Mouse (Mus musculus) midbrain, embryonic 11.5 days (tissue): ENCODE measurements at regions not wholly inside any gene's neighbourhood (a gene's known extent, or its start where the extent isn't known, plus 50 kb on each side); places are given as distances from the start of the nearest gene placed in this dataset.

ENCODE experiments used
- ATAC-seq: fragments of 200-750 bp; cut with Nextera tagmentation; 2 replicates; pipeline ENCODE4 v1.8.0; 2017; ENCODE audit warnings: moderate TSS enrichment, moderate library complexity; ENCODE audit not compliant: low FRiP score
- DNase-seq: peaks from one replicate; pipeline ENCODE4 v3.0.0; 2015; ENCODE audit warnings: low spot score; ENCODE audit errors: missing footprints
- H3K27ac ChIP-seq: fragments of 300-500 bp; sonication (generic); 2 replicates; pipeline ENCODE4 v1.5.1; 2014; ENCODE audit warnings: low read depth, low read length
- H3K27me3 ChIP-seq: fragments of 300-500 bp; sonication (generic); 2 replicates; pipeline ENCODE4 v1.6.1; 2014; ENCODE audit warnings: mild to moderate bottlenecking, low read length, moderate library complexity, mixed read lengths; ENCODE audit not compliant: control insufficient read depth, insufficient read depth
- H3K36me3 ChIP-seq: fragments of 300-500 bp; sonication (generic); 2 replicates; pipeline ENCODE4 v1.6.1; 2014; ENCODE audit warnings: mild to moderate bottlenecking, low read length, moderate library complexity, mixed read lengths; ENCODE audit not compliant: control insufficient read depth, insufficient read depth
- H3K4me1 ChIP-seq: fragments of 300-500 bp; sonication (generic); 2 replicates; pipeline ENCODE4 v1.6.1; 2014; ENCODE audit warnings: low read length; ENCODE audit not compliant: control insufficient read depth, insufficient read depth
- H3K4me2 ChIP-seq: fragments of 300-500 bp; sonication (generic); 2 replicates; pipeline ENCODE4 v1.6.1; 2014; ENCODE audit warnings: mild to moderate bottlenecking, moderate library complexity
- H3K4me3 ChIP-seq: fragments of 300-500 bp; sonication (generic); 2 replicates; pipeline ENCODE4 v1.5.1; 2014; ENCODE audit warnings: low read depth, low read length
- H3K9ac ChIP-seq: fragments of 300-500 bp; sonication (generic); 2 replicates; pipeline ENCODE4 v1.6.1; 2014; ENCODE audit warnings: low read length
- H3K9me3 ChIP-seq: fragments of 300-500 bp; sonication (generic); 2 replicates; pipeline ENCODE4 v1.6.1; 2016; ENCODE audit warnings: low read length; ENCODE audit not compliant: control insufficient read depth
- WGBS: fragments of 180-500 bp; shearing (Covaris S2); extraction: QIAGEN DNeasy Blood & Tissue Kit; methylation state at CpG from one replicate; pipeline ENCODE4 v1.1.7; 2014; 5-methylcytosine and 5-hydroxymethylcytosine counted together

DNA sequence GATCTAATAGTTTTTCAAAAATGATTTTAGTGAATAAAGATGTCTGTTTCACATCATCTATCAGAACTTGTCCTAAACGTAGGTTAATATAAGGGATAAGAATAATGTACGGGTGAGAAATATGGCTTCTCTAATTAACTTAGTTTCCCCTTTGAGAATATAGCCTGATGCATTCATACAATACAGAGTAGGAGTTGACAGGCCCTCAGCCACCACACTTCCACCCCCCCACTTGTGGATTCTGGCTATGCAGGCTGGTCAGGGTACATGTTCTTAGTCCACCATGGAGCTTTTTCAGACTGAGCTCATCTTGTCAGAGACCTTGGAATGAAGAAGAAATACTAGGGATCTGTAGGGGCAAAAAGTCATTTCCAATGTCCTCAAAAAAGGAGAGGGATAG is 80.1 kb downstream of the Anxa1 start:
- DNase-seq = no peak
- WGBS = 95% methylated on average over 2 of the region's 2 CpGs
- H3K27ac ChIP-seq = no peak overlapping the region
- no peak overlapping the region for H3K9ac ChIP-seq
- no peak overlapping the region for H3K4me3 ChIP-seq
- H3K27me3 ChIP-seq = no peaks in the 10 kb centered on the region
- H3K4me1 ChIP-seq = no peaks in the 10 kb centered on the region
- no peaks in the 10 kb centered on the region for H3K9me3 ChIP-seq
- H3K4me2 ChIP-seq = no peak overlapping the region
- no peaks in the 10 kb centered on the region for H3K36me3 ChIP-seq
- no peak for ATAC-seq

DNA sequence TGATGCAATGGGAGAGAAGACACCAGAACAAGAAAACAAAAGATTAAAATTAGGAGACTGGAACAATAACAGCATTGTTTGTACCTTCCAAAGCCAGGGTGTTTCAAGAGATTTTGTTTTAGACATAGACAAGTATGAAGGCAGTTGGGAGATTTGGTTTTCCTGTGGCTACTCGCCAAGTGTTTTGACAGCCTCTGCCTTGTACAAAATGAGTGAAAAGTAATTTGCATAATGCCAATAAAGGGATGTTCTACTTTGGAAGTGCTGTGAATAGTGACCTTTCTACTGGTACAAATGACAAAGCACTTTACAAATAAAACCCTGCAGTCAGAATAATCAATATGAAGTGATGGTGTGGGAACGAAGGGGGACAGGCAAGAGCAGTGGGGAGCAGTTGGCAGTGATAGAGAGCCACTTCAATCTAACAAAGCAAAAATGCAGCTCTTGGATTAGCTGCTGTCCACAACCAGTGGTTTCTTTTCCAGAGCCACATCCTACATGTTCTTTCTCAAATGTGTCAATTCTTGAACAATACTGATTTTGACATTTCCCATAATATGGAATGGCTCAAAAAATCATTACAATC is 90.6 kb downstream of the Anxa1 start:
- 35% methylated on average over 2 of the region's 2 CpGs for WGBS
- ATAC-seq = peak; percentile 57; the same call in 1 of the 2 replicates

DNA sequence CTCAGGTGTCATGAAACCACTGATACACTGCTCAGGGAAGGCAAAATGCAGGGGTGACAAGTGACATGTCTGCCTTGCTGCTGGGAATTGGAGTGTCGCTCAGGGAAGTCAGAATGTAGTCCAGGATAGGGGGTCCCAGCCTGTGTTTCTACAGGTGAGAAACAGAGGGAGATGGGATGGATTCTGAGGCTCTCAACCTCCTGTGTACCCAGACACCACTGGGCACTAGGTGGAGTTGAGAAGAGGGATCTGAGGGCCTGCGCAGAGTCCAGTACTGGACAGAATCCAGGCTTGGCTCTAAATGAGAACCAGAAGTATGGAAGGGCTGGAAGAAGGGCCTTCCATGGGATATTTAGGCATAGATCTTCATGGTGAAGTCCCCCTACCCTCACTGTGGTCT is 92.3 kb downstream of the Anxa1 start:
- no peak overlapping the region for H3K4me2 ChIP-seq
- no peaks in the 10 kb centered on the region for H3K4me1 ChIP-seq
- no peak for ATAC-seq
- no peak overlapping the region for H3K4me3 ChIP-seq
- H3K9ac ChIP-seq = no peak overlapping the region
- no peaks in the 10 kb centered on the region for H3K27me3 ChIP-seq
- no peaks in the 10 kb centered on the region for H3K9me3 ChIP-seq
- no peaks in the 10 kb centered on the region for H3K36me3 ChIP-seq
- DNase-seq = peak; percentile 37
- no peak overlapping the region for H3K27ac ChIP-seq
- 91% methylated on average over 2 of the region's 2 CpGs for WGBS

More for the DNA sequence above, 90.6 kb downstream of the Anxa1 start:
- H3K9me3 ChIP-seq = no peaks in the 10 kb centered on the region
- no peak overlapping the region for H3K27ac ChIP-seq
- H3K4me2 ChIP-seq = no peak overlapping the region
- H3K9ac ChIP-seq = no peak overlapping the region
- H3K36me3 ChIP-seq = no peaks in the 10 kb centered on the region
- no peak overlapping the region for H3K4me3 ChIP-seq
- H3K4me1 ChIP-seq = no peaks in the 10 kb centered on the region
- no peaks in the 10 kb centered on the region for H3K27me3 ChIP-seq
- peak; percentile 19 for DNase-seq

DNA sequence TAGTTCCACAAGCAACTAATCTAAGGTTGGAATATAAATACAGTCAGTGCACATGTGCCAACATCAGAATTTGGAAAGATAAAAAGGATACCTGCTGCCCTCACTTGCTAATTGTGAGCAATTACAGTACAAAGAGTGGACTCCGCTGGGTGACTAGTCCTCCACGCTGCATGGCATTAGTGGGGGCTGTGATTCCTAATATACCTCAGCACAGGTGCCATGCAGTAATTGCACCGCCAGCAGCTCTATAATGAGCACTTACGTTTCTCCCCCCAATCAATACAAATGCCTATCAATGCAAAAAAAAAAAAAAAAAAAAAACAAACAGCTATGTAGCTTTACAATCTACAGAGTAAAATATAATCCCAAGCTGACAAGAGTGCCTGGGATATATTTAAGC is 105.6 kb downstream of the Anxa1 start:
- no peak overlapping the region for H3K9ac ChIP-seq
- no peaks in the 10 kb centered on the region for H3K4me1 ChIP-seq
- H3K4me3 ChIP-seq = no peak overlapping the region
- no peaks in the 10 kb centered on the region for H3K9me3 ChIP-seq
- DNase-seq = no peak
- WGBS = 87% methylated on average over 4 of the region's 4 CpGs
- no peak for ATAC-seq
- no peaks in the 10 kb centered on the region for H3K36me3 ChIP-seq
- no peaks in the 10 kb centered on the region for H3K27me3 ChIP-seq
- H3K4me2 ChIP-seq = no peak overlapping the region
- H3K27ac ChIP-seq = no peak overlapping the region

DNA sequence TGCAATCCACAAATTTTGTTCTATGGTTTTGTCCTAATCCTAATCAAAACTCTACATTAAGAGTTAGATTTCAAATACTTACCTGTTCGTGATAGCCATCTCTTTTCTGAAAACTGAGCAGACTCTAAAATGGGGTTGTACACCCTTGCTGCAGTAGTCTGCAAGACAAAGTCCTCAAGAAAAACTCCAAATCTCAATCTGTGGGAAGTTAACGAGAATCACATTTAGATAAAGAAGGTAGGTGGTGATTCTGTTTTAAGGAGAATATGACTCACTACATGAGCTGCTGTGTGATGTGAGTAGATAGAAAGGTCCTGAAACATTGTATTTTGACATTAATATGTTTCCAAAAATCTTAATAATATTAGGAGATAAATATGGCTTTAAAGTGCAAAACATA is 107.6 kb downstream of the Anxa1 start:
- DNase-seq = no peak
- Histone ChIP-seq H3K9me3 (no peaks in the 10 kb centered on the region), H3K27ac (no peak overlapping the region), H3K4me3 (no peak overlapping the region), H3K4me1 (no peaks in the 10 kb centered on the region), H3K9ac (no peak overlapping the region), H3K36me3 (no peaks in the 10 kb centered on the region), H3K27me3 (no peaks in the 10 kb centered on the region), H3K4me2 (no peak overlapping the region)
- 87% methylated on average over 2 of the region's 2 CpGs for WGBS
- no peak for ATAC-seq

DNA sequence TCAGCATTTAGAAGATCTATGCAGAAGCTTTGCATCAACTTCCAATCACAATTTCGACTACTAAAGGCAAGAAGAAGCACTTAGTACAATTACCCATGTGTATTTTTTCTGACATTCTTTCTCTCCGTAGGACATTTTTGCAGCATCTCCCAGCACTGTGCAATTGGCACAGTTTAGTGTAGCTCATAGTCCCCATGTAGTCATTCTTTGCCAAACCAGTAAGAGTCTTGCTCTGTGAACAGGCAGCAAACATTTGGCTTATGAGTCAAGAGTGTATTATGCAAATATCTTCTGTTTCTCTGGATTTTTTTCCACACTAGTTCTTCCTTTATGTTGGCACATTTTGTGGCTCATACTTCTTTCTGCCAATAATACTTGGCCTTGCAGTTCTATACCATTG is 129.2 kb downstream of the Anxa1 start:
- no peak for DNase-seq
- Histone ChIP-seq H3K27me3 (no peaks in the 10 kb centered on the region), H3K27ac (no peak overlapping the region), H3K9me3 (no peaks in the 10 kb centered on the region), H3K4me1 (no peaks in the 10 kb centered on the region), H3K4me2 (no peak overlapping the region), H3K36me3 (no peaks in the 10 kb centered on the region), H3K9ac (no peak overlapping the region), H3K4me3 (no peak overlapping the region)
- WGBS = 83% methylated on average over 2 of the region's 2 CpGs
- ATAC-seq = no peak

DNA sequence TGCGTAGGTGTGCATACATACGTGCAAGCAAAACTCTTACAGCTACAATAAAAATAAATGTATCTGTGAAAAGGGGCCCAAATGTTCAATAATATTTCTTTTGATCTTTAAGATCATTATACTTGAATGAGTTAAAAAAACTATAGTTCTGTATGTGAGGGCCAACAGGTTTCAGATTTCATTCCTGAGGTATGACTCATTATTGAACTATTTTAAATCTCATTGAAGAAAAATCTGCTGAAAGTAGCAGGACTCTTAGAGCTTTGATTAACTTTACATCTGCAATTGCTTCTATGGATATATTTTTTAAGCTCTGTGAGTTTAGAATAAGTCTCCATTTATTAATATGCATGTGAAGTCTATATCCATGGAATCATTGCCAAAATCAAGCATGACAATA is 138.6 kb downstream of the Anxa1 start:
- H3K9ac ChIP-seq = no peak overlapping the region
- no peaks in the 10 kb centered on the region for H3K9me3 ChIP-seq
- H3K4me2 ChIP-seq = no peak overlapping the region
- no peak overlapping the region for H3K27ac ChIP-seq
- H3K36me3 ChIP-seq = no peaks in the 10 kb centered on the region
- H3K4me3 ChIP-seq = no peak overlapping the region
- no peaks in the 10 kb centered on the region for H3K27me3 ChIP-seq
- no peaks in the 10 kb centered on the region for H3K4me1 ChIP-seq
- 89% methylated on average over 2 of the region's 2 CpGs for WGBS
- DNase-seq = no peak
- ATAC-seq = no peak

DNA sequence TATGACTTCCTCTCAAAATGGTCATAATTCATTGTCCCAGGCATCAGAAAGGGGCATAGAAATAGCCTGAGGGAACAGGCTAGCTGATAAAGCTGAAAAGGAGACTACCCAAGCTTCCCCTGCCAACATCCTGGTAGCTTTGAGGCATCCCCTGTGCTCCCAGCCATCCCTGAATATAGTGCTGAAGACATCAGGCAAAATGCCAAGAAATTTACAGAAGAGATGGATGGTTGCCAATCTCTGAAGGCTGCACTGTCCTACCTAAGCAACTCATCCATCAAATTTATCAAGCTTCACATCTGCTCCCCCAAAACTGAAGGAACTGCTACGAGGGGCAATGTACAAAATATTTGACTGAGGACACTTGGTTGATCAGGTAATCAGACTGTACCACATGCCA is 146.9 kb downstream of the Anxa1 start:
- Histone ChIP-seq H3K36me3 (no peaks in the 10 kb centered on the region), H3K27ac (no peak overlapping the region), H3K4me2 (no peak overlapping the region), H3K4me1 (no peaks in the 10 kb centered on the region), H3K9ac (no peak overlapping the region), H3K4me3 (no peak overlapping the region), H3K27me3 (no peaks in the 10 kb centered on the region), H3K9me3 (no peaks in the 10 kb centered on the region)
- 84% methylated on average over 1 of the region's 1 CpGs for WGBS
- DNase-seq (no peak), ATAC-seq (no peak)

DNA sequence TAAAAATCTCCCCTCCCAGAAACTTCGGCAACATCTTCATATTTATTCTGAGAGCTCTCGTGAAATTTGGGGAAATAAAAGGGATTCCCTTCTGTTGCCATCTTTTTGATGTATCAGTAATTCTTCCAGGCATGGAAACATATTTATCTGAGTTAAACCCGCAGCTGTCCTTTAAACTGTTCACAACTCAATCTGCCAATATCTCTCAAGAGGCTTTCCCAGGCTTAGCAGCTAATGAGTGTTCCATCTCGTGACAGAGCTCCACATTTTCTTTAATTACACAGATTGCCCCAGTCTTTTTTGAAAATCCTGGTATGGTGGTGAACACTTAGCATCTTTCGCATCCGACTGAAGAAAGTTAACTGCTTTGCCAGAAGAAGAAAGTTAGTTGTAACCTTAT is 149.5 kb downstream of the Anxa1 start:
- Histone ChIP-seq H3K4me1 (no peaks in the 10 kb centered on the region), H3K27me3 (no peaks in the 10 kb centered on the region), H3K4me2 (no peak overlapping the region), H3K4me3 (no peak overlapping the region), H3K9me3 (no peaks in the 10 kb centered on the region), H3K27ac (no peak overlapping the region), H3K36me3 (no peaks in the 10 kb centered on the region), H3K9ac (no peak overlapping the region)
- DNase-seq (no peak), ATAC-seq (no peak)
- 81% methylated on average over 6 of the region's 6 CpGs for WGBS

DNA sequence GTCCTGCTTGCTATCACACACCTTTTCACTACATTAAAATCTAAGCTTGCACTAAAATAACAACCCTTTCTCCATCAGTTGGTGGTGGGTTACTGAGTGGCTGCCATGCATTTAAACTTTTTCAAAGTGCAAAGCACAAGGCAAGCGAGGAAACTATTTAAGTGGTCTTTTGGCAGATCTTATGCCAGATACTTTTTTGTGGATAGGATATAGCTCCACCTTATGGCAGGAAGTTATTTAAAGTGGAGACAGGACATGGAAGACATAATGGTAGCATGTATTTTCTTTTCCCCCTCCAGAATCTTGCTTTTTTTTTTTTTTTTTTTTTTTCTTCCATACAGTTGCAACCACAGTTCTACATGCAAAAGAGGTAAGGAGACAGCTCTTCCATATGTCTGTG is 150.3 kb downstream of the Anxa1 start:
- ATAC-seq = no peak
- H3K27ac ChIP-seq = no peak overlapping the region

More for the DNA sequence above, 150.3 kb downstream of the Anxa1 start:
- Histone ChIP-seq H3K4me3 (no peak overlapping the region), H3K36me3 (no peaks in the 10 kb centered on the region), H3K9ac (no peak overlapping the region), H3K9me3 (no peaks in the 10 kb centered on the region), H3K4me2 (no peak overlapping the region), H3K4me1 (no peaks in the 10 kb centered on the region), H3K27me3 (no peaks in the 10 kb centered on the region)
- WGBS = 36% methylated on average over 1 of the region's 1 CpGs
- no peak for DNase-seq
